Mouse (Mus musculus) kidney, adult 2 months (tissue): Measurements from ENCODE around the gene G3bp2.

Experiments used
- CTCF ChIP-seq: fragments of 200-500 bp; conservative IDR thresholded peaks from 2 replicates; pipeline ENCODE4 v1.5.1; 2011; ENCODE audit warnings: low read depth, mild to moderate bottlenecking, control low read depth, low read length, moderate library complexity, mixed read lengths; ENCODE audit not compliant: insufficient read depth, insufficient read length
- POLR2A ChIP-seq: fragments of 200-500 bp; IDR thresholded peaks from one replicate; pipeline ENCODE4 v1.6.1; 2011; ENCODE audit warnings: low read depth, low read length, control low read depth

GRCm38 (mm10) chr5:92113484-92113883 lies 30.0 kb upstream of the G3bp2 start:
- TF ChIP-seq CTCF = no peak
- no peak for TF ChIP-seq POLR2A
